Mouse (Mus musculus): ENCODE data around the gene Adam1b. TPM values are rescaled to one million over a fixed set of nuclear protein-coding genes. Genes with fewer than 3 reads are reported as not detected.

Adam1b gene
- polyA plus RNA-seq, 1 experiment from 2014 or later: not detected

DNA sequence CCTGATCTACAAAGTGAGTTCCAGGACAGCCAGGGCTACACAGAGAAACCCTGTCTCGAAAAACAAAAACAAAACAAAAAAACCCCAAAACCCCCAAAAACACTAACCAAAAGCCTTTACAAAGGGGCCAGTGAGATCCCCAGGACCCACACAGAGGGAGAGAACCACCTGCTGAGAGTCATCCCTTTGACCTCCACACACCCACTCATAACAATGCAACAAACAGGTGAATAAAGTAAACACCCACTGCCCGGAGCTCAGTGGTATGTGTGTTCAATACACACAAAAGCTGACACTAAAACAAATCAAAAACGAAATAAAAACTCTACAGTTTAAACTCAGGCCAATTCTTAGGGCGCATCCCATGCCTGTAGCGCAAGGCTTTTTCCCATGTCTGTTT, 36.8 kb upstream of the Adam1b start:
- H3K27me3 ChIP-seq (ENCODE audit: control insufficient read depth, insufficient read depth, low read length): no peaks in the 10 kb centered on the region

DNA sequence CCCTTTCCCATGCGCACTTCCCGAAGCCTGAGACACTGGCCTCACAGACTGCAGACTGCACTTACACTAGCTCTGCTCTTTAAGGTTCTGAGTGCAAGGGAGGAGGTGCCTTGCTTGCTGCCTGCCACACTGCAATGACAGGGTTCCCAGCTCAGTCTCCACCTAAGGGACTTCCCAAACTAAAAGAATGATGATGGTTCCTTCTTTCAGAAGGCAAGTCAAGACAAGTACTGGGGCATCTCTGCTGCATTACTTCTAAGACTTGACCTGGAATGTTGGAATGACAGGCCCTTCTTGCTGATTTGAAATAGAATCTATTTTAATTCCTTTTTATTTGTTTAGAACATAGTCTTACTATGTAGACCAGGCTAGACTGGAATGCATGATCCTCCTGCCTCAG, 34.4 kb upstream of the Adam1b start:
- Histone ChIP-seq H3K27me3 (ENCODE audit: control insufficient read depth, insufficient read depth, low read length) (no peaks in the 10 kb centered on the region), H3K4me2 (ENCODE audit: low read depth, severe bottlenecking) (no peak overlapping the region), H3K9me3 (ENCODE audit: control insufficient read depth, low read length) (no peaks in the 10 kb centered on the region), H3K36me3 (ENCODE audit: control insufficient read depth, insufficient read depth, low read length) (peaks cover 19% of the 10 kb centered on the region), H3K27ac (replicated peaks; ENCODE audit: low read depth, low read length) (no peak overlapping the region), H3K4me1 (ENCODE audit: control insufficient read depth, insufficient read depth, low read length) (no peaks in the 10 kb centered on the region), H3K9ac (ENCODE audit: low read length) (no peak overlapping the region), H3K4me3 (ENCODE audit: low read depth, low read length) (no peak overlapping the region)
- ATAC-seq (ENCODE audit: insufficient number of reproducible peaks, low FRiP score, low TSS enrichment, low read depth) (no peak), DNase-seq (ENCODE audit: low spot score) (no peak)
- 90% methylated on average over 2 of the region's 2 CpGs for WGBS

More for the DNA sequence above, 36.8 kb upstream of the Adam1b start:
- H3K4me2 ChIP-seq (ENCODE audit: low read depth, severe bottlenecking): no peak overlapping the region
- H3K4me3 ChIP-seq (ENCODE audit: low read depth, low read length): no peak overlapping the region
- H3K27ac ChIP-seq (replicated peaks; ENCODE audit: low read depth, low read length): no peak overlapping the region
- H3K9me3 ChIP-seq (ENCODE audit: control insufficient read depth, low read length): no peaks in the 10 kb centered on the region
- DNase-seq (ENCODE audit: low spot score): no peak
- no peak overlapping the region for H3K9ac ChIP-seq (ENCODE audit: low read length)
- no peak for ATAC-seq (ENCODE audit: insufficient number of reproducible peaks, low FRiP score, low TSS enrichment, low read depth)
- peaks cover 8% of the 10 kb centered on the region for H3K4me1 ChIP-seq (ENCODE audit: control insufficient read depth, insufficient read depth, low read length)
- H3K36me3 ChIP-seq (ENCODE audit: control insufficient read depth, insufficient read depth, low read length): peaks cover 9% of the 10 kb centered on the region
- WGBS: 95% methylated on average over 5 of the region's 5 CpGs

DNA sequence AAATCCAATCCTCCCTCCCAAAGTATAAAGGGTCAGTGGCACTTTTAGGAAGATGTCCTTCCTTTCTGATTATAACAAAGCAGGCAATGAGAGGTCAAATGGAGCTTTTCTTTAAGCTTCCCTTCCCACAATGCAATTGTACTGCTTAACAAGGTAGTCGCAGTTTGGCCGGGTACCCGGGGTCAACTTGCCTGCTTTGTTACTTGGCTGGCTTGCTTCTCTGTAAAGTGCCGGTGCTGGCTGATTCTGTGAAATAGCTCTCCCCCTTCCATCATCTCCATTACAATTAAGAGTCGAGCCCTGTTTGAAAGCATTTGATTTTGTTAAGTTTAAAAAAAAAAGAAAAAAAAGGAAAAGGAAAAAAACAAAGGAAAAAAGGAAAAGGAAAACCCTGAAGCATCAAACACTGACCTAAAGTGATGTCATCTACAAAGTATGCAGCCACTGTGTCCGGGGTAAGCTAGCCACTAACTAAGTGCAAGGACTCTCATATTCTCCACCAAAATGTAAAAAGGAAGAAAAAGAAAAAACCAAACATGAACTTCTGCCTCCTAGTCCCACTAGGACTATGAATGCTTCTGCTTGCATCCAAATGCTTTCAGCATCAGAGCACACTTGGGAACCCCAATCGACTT, 33.8 kb upstream of the Adam1b start:
- Histone ChIP-seq H3K27ac (replicated peaks; ENCODE audit: low read depth, low read length) (no peak overlapping the region), H3K4me1 (ENCODE audit: control insufficient read depth, insufficient read depth, low read length) (no peaks in the 10 kb centered on the region)
- WGBS: 85% methylated on average over 7 of the region's 7 CpGs

DNA sequence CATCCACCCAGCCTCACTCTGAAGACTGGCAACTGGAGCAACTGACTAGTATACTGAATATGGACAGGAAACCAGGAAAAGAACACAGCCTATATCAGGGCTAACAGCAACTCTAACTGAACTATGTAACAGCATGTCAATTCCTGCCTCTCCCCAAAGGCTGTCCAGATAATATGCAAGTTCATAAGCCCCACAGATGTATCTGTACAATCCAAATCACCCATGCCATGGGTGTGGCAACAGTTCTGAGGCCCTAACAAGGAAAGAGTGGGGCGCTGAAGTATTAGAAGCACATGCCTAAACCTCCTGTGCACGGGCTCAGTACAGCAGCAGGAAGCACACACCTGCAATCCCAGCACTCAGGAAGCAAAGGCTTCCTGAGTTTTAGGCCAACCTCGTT, 31.9 kb upstream of the Adam1b start:
- 91% methylated on average over 3 of the region's 3 CpGs for WGBS
- peaks cover 28% of the 10 kb centered on the region for H3K36me3 ChIP-seq (ENCODE audit: control insufficient read depth, insufficient read depth, low read length)
- H3K4me1 ChIP-seq (ENCODE audit: control insufficient read depth, insufficient read depth, low read length): no peaks in the 10 kb centered on the region
- no peak overlapping the region for H3K27ac ChIP-seq (replicated peaks; ENCODE audit: low read depth, low read length)
- H3K4me2 ChIP-seq (ENCODE audit: low read depth, severe bottlenecking): no peak overlapping the region
- H3K4me3 ChIP-seq (ENCODE audit: low read depth, low read length): no peak overlapping the region
- H3K27me3 ChIP-seq (ENCODE audit: control insufficient read depth, insufficient read depth, low read length): no peaks in the 10 kb centered on the region
- DNase-seq (ENCODE audit: low spot score): no peak
- H3K9me3 ChIP-seq (ENCODE audit: control insufficient read depth, low read length): no peaks in the 10 kb centered on the region
- ATAC-seq (ENCODE audit: insufficient number of reproducible peaks, low FRiP score, low TSS enrichment, low read depth): no peak
- H3K9ac ChIP-seq (ENCODE audit: low read length): no peak overlapping the region

More for the DNA sequence above, 33.8 kb upstream of the Adam1b start:
- H3K9ac ChIP-seq (ENCODE audit: low read length): no peak overlapping the region
- H3K4me3 ChIP-seq (ENCODE audit: low read depth, low read length): no peak overlapping the region
- no peak for DNase-seq (ENCODE audit: low spot score)
- no peak overlapping the region for H3K4me2 ChIP-seq (ENCODE audit: low read depth, severe bottlenecking)
- no peaks in the 10 kb centered on the region for H3K9me3 ChIP-seq (ENCODE audit: control insufficient read depth, low read length)
- H3K36me3 ChIP-seq (ENCODE audit: control insufficient read depth, insufficient read depth, low read length): peaks cover 21% of the 10 kb centered on the region
- H3K27me3 ChIP-seq (ENCODE audit: control insufficient read depth, insufficient read depth, low read length): no peaks in the 10 kb centered on the region
- no peak for ATAC-seq (ENCODE audit: insufficient number of reproducible peaks, low FRiP score, low TSS enrichment, low read depth)

DNA sequence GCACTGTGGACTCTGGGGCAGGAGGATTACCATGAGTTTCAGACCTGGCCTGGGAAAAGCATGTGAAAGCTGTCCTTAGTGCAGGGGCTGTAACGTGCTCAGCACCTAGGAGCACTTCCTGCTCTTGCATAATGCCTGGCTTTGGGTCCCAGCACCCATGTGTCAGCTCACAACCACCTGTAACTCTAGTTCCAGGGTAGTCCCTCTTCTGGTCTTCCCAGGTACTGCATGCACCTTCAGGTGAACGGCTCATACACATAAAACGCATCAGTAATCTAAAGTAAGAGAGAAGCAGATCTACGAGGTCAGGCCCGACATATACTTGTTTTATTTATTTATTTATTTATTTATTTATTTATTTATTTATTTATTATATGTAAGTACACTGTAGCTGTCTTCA, 31.3 kb upstream of the Adam1b start:
- Histone ChIP-seq H3K9me3 (ENCODE audit: control insufficient read depth, low read length) (no peaks in the 10 kb centered on the region), H3K9ac (ENCODE audit: low read length) (no peak overlapping the region), H3K4me1 (ENCODE audit: control insufficient read depth, insufficient read depth, low read length) (no peaks in the 10 kb centered on the region), H3K4me2 (ENCODE audit: low read depth, severe bottlenecking) (no peak overlapping the region), H3K27ac (replicated peaks; ENCODE audit: low read depth, low read length) (no peak overlapping the region), H3K4me3 (ENCODE audit: low read depth, low read length) (no peak overlapping the region), H3K36me3 (ENCODE audit: control insufficient read depth, insufficient read depth, low read length) (peaks cover 32% of the 10 kb centered on the region), H3K27me3 (ENCODE audit: control insufficient read depth, insufficient read depth, low read length) (no peaks in the 10 kb centered on the region)
- DNase-seq (ENCODE audit: low spot score) (peak; percentile 44), ATAC-seq (ENCODE audit: insufficient number of reproducible peaks, low FRiP score, low TSS enrichment, low read depth) (no peak)
- 92% methylated on average over 5 of the region's 5 CpGs for WGBS

DNA sequence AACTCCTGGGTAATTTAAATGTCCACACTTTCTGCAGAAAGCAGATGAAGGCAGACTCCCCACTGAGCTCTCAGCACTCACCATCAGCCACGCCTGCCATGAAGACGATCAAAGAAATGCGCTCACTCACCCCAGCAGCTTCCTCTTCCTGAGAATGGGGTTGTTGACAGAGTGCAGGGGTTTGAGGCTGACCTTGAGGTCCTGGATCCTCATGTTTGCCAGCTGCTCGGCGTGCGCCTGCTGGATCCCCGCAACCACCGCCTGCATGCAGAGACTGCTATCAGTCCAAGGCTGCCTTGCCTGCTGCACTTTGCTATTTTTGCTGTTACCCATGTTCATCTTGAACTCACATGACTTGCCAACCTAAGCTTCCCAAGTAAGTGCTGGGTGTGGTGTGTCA, 23.7 kb upstream of the Adam1b start:
- ATAC-seq (ENCODE audit: insufficient number of reproducible peaks, low FRiP score, low TSS enrichment, low read depth) (no peak), DNase-seq (ENCODE audit: low spot score) (no peak)
- H3K27me3 ChIP-seq (ENCODE audit: control insufficient read depth, insufficient read depth, low read length): no peaks in the 10 kb centered on the region
- no peaks in the 10 kb centered on the region for H3K9me3 ChIP-seq (ENCODE audit: control insufficient read depth, low read length)
- H3K4me1 ChIP-seq (ENCODE audit: control insufficient read depth, insufficient read depth, low read length): no peaks in the 10 kb centered on the region
- no peak overlapping the region for H3K9ac ChIP-seq (ENCODE audit: low read length)
- 82% methylated on average over 8 of the region's 8 CpGs for WGBS
- no peak overlapping the region for H3K4me3 ChIP-seq (ENCODE audit: low read depth, low read length)
- H3K27ac ChIP-seq (replicated peaks; ENCODE audit: low read depth, low read length): no peak overlapping the region
- peaks cover 28% of the 10 kb centered on the region for H3K36me3 ChIP-seq (ENCODE audit: control insufficient read depth, insufficient read depth, low read length)
- no peak overlapping the region for H3K4me2 ChIP-seq (ENCODE audit: low read depth, severe bottlenecking)

DNA sequence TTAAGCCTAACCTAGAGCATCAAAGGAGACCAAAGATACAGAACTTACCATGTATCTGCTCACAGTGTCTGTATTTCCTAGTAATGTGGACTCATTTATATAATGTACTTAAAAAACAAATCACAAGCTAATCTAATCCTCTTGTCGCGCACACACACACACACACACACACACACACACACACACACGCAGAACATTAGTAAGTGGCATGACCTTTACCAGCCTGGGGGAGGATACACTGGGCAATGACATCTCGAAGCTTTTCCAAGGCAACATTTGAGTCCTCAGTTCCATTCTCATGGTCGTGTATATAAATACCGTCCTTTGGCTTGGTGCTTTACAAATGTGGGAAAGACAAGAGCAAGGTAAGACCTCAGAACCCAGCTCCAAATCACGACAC, 23.3 kb upstream of the Adam1b start:
- Histone ChIP-seq H3K4me2 (ENCODE audit: low read depth, severe bottlenecking) (no peak overlapping the region), H3K4me3 (ENCODE audit: low read depth, low read length) (no peak overlapping the region), H3K9ac (ENCODE audit: low read length) (no peak overlapping the region), H3K9me3 (ENCODE audit: control insufficient read depth, low read length) (no peaks in the 10 kb centered on the region), H3K36me3 (ENCODE audit: control insufficient read depth, insufficient read depth, low read length) (peaks cover 28% of the 10 kb centered on the region; the same call in 1 of the 2 replicates), H3K27ac (replicated peaks; ENCODE audit: low read depth, low read length) (no peak overlapping the region), H3K27me3 (ENCODE audit: control insufficient read depth, insufficient read depth, low read length) (no peaks in the 10 kb centered on the region), H3K4me1 (ENCODE audit: control insufficient read depth, insufficient read depth, low read length) (no peaks in the 10 kb centered on the region)
- DNase-seq (ENCODE audit: low spot score): no peak
- WGBS: 86% methylated on average over 7 of the region's 7 CpGs
- ATAC-seq (ENCODE audit: insufficient number of reproducible peaks, low FRiP score, low TSS enrichment, low read depth): no peak

DNA sequence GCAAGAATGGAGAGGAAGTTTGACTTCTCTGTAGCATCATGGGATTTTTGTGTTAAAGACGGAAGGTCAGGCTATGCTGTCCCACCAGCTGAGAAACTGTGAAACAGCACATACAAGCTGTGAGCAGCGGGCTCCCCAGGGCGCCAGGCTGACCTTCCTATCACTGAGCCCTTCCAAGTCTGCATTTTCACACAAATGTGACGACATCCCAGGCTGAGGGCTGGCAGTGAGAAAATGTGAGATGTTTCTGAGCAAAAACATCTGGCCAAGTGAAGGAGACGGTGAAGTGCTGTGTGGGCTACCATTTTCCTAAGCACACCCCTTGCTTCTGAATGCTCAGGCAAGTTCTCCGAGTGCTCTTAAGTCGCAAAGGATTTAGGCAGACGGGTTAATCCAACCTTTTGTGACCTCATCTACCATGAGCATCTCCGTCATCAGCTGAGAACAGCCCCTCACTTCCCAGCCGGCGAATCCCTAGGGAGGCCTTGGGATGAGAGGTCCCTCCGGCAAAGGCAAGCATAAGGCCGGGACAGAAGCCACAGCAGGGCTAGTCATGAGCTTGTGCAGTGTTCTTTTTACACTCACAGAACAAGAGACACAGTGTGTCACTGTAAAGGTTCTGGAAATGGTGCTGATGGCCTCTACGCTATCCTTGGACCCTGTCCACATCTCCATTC, 22.7 kb upstream of the Adam1b start:
- WGBS: 85% methylated on average over 14 of the region's 14 CpGs

More for the DNA sequence above, 22.7 kb upstream of the Adam1b start:
- DNase-seq (ENCODE audit: low spot score) (no peak), ATAC-seq (ENCODE audit: insufficient number of reproducible peaks, low FRiP score, low TSS enrichment, low read depth) (no peak)
- Histone ChIP-seq H3K4me1 (ENCODE audit: control insufficient read depth, insufficient read depth, low read length) (no peaks in the 10 kb centered on the region), H3K4me3 (ENCODE audit: low read depth, low read length) (no peak overlapping the region), H3K36me3 (ENCODE audit: control insufficient read depth, insufficient read depth, low read length) (peaks cover 25% of the 10 kb centered on the region; the same call in 1 of the 2 replicates), H3K27me3 (ENCODE audit: control insufficient read depth, insufficient read depth, low read length) (no peaks in the 10 kb centered on the region), H3K9me3 (ENCODE audit: control insufficient read depth, low read length) (no peaks in the 10 kb centered on the region), H3K27ac (replicated peaks; ENCODE audit: low read depth, low read length) (no peak overlapping the region), H3K9ac (ENCODE audit: low read length) (no peak overlapping the region), H3K4me2 (ENCODE audit: low read depth, severe bottlenecking) (no peak overlapping the region)
